Mouse (Mus musculus) B cell, adult 62 days (primary cell): ENCODE results near the gene Mreg. TPM values are rescaled to one million over a fixed set of nuclear protein-coding genes. Genes with fewer than 3 reads are reported as not detected.

Experiments
- total RNA-seq: library from RNA; stranded (reverse); gene quantifications from 4 replicates; pipeline ENCODE4 v1.2.4, GENCODE M21; 2023

The Mreg gene
- 4.1 to 5.1 TPM (median 4.9 TPM) in 4 replicates for total RNA-seq

DNA sequence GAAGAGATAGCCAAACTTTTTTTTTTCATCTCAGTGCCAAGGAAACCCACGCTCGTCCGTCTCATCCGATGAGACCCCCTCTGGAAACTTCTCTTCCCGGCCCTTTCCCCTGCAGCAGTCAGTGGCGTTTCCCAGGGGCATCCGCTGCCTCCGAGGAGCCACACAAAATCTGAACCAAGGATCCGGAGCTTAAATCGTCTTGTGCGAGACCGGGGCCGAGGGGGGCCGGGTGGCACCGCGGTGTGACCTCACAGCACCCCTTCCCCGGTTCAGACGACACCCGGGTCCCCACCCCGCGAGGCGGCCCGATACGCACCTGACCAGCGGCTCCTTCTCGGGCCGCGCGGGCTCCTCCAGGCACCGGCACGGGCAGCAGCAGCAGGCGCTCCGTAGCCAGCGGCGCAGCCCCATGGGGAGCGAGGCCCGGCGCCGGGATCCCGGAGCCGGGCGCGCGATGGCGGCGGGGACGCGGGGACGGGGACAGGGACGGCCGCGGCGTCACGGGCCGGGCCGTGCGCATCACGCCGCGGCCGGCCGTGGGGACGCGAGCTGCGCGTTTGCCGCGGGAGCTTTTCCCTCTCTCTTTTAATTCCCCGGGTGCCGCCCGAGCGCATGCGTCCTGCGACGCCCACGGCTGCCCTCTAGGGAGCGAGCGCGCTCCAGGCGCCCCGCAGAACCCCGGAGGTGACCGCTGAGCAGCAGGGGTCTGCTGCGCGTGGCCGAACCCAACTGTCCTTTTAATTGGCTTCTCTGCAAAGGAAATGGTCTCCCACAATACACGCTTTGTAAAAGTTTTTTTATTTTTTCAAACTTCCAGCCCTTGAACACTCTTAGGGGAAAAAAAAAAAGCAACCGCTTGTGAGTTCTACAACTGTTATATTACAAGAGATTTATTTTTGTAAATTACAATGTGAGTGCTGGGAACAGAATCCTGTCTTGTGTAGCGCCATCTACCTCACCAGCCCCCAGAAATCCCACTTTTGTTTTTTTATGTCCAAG, at the start of gene Mreg:
Gene Mreg (minus strand): TSS at position 607 of the 999 bp plus-strand sequence.

Other genes with a start within 250 kb of the Mreg start
- gene Pecr, start 72.0 kb upstream of the Mreg start, total RNA-seq, result 2.7 to 3.9 TPM (median 3.0 TPM) in 4 replicates
- not detected in 4 replicates for gene Tmem169, start 72.1 kb upstream of the Mreg start, total RNA-seq
- gene Xrcc5, start 95.1 kb upstream of the Mreg start, total RNA-seq, result 22.9 to 26.1 TPM (median 25.2 TPM) in 4 replicates